Mouse (Mus musculus): Measurements from ENCODE around the gene Npff. TPM values are rescaled to one million over a fixed set of nuclear protein-coding genes. Genes with fewer than 3 reads are reported as not detected.

Npff gene
- polyA plus RNA-seq, 1 experiment from 2014 or later, result 1.1 TPM

- TF ChIP-seq CTCF (IDR thresholded peaks at IDR 0.05; ENCODE audit: low read depth) (no peak), EP300 (optimal IDR thresholded peaks at IDR 0.05) (no peak)
- Histone ChIP-seq H3K9ac (ENCODE audit: low read length) (no peak overlapping the region), H3K4me1 (replicated peaks; ENCODE audit: control insufficient read depth, insufficient read depth) (no peaks in the 10 kb centered on the region), H3K27me3 (ENCODE audit: control insufficient read depth, insufficient read depth, low read length) (no peaks in the 10 kb centered on the region), H3K36me3 (ENCODE audit: control insufficient read depth, insufficient read depth, low read length) (peaks cover 31% of the 10 kb centered on the region), H3K4me3 (ENCODE audit: low read depth, low read length) (no peak overlapping the region), H3K9me3 (ENCODE audit: control insufficient read depth, low read length) (no peaks in the 10 kb centered on the region), H3K27ac (replicated peaks) (no peak overlapping the region), H3K4me2 (replicated peaks; ENCODE audit: low read depth) (no peak overlapping the region)
- no peak for ATAC-seq (ENCODE audit: low FRiP score, low TSS enrichment)
- no peak for DNase-seq (ENCODE audit: low spot score)
- WGBS, result 78% methylated on average over 9 of the region's 9 CpGs
Observed at GRCm38 (mm10) chr15:102505770-102506463, 18.8 kb downstream of the Npff start.

GRCm38 (mm10) chr15:102505073-102505769 lies 19.5 kb downstream of the Npff start:
- H3K36me3 ChIP-seq (ENCODE audit: control insufficient read depth, insufficient read depth, low read length), result peaks cover 38% of the 10 kb centered on the region
- H3K9ac ChIP-seq (ENCODE audit: low read length), result no peak overlapping the region
- H3K4me1 ChIP-seq (replicated peaks; ENCODE audit: control insufficient read depth, insufficient read depth), result no peaks in the 10 kb centered on the region
- H3K27ac ChIP-seq (replicated peaks), result no peak overlapping the region
- H3K4me2 ChIP-seq (replicated peaks; ENCODE audit: low read depth), result no peak overlapping the region
- H3K9me3 ChIP-seq (ENCODE audit: control insufficient read depth, low read length), result no peaks in the 10 kb centered on the region
- no peak overlapping the region for H3K4me3 ChIP-seq (ENCODE audit: low read depth, low read length)
- WGBS, result 59% methylated on average over 12 of the region's 12 CpGs
- DNase-seq (ENCODE audit: low spot score) (no peak), ATAC-seq (ENCODE audit: low FRiP score, low TSS enrichment) (no peak)
- TF ChIP-seq CTCF (IDR thresholded peaks at IDR 0.05; ENCODE audit: low read depth) (no peak), EP300 (optimal IDR thresholded peaks at IDR 0.05) (no peak)
- no peaks in the 10 kb centered on the region for H3K27me3 ChIP-seq (ENCODE audit: control insufficient read depth, insufficient read depth, low read length)

GRCm38 (mm10) chr15:102503924-102504782 lies 20.6 kb downstream of the Npff start:
- no peak for TF ChIP-seq EP300 (optimal IDR thresholded peaks at IDR 0.05)
- ATAC-seq (ENCODE audit: low FRiP score, low TSS enrichment), result no peak
- Histone ChIP-seq H3K36me3 (ENCODE audit: control insufficient read depth, insufficient read depth, low read length) (peaks cover 40% of the 10 kb centered on the region), H3K4me1 (replicated peaks; ENCODE audit: control insufficient read depth, insufficient read depth) (no peaks in the 10 kb centered on the region), H3K9me3 (ENCODE audit: control insufficient read depth, low read length) (no peaks in the 10 kb centered on the region), H3K27ac (replicated peaks) (no peak overlapping the region), H3K4me3 (ENCODE audit: low read depth, low read length) (no peak overlapping the region), H3K9ac (ENCODE audit: low read length) (no peak overlapping the region), H3K27me3 (ENCODE audit: control insufficient read depth, insufficient read depth, low read length) (no peaks in the 10 kb centered on the region), H3K4me2 (replicated peaks; ENCODE audit: low read depth) (no peak overlapping the region)
- DNase-seq (ENCODE audit: low spot score), result no peak
- 83% methylated on average over 9 of the region's 9 CpGs for WGBS

- H3K4me3 ChIP-seq (ENCODE audit: low read depth, low read length), result no peak within 1 kb of the TSS
- H3K4me2 ChIP-seq (replicated peaks; ENCODE audit: low read depth), result no peak within 1 kb of the TSS
- no peak within 1 kb of the TSS for H3K27ac ChIP-seq (replicated peaks)
- H3K9me3 ChIP-seq (ENCODE audit: control insufficient read depth, low read length), result no peaks in the 10 kb centered on the region
- no peak within 1 kb of the TSS for H3K9ac ChIP-seq (ENCODE audit: low read length)
- DNase-seq (ENCODE audit: low spot score), result no peak
- H3K27me3 ChIP-seq (ENCODE audit: control insufficient read depth, insufficient read depth, low read length), result no peaks in the 10 kb centered on the region
- TF ChIP-seq EP300 (optimal IDR thresholded peaks at IDR 0.05), result no peak
- no peak for TF ChIP-seq CTCF (IDR thresholded peaks at IDR 0.05; ENCODE audit: low read depth)
- 100% methylated on average over 1 of the region's 1 CpGs for WGBS
- peaks cover 44% of the 10 kb centered on the region for H3K36me3 ChIP-seq (ENCODE audit: control insufficient read depth, insufficient read depth, low read length)
- no peak for ATAC-seq (ENCODE audit: low FRiP score, low TSS enrichment)
- no peaks in the 10 kb centered on the region for H3K4me1 ChIP-seq (replicated peaks; ENCODE audit: control insufficient read depth, insufficient read depth)
Observed at GRCm38 (mm10) chr15:102503447-102503846, 21.3 kb downstream of the Npff start, which contains the start of gene Gm10337. Gm10337 (plus strand) TSS chr15:102503722.

GRCm38 (mm10) chr15:102502254-102502840 lies 22.4 kb downstream of the Npff start:
- Histone ChIP-seq H3K36me3 (ENCODE audit: control insufficient read depth, insufficient read depth, low read length) (peaks cover 46% of the 10 kb centered on the region), H3K4me3 (ENCODE audit: low read depth, low read length) (no peak overlapping the region), H3K4me2 (replicated peaks; ENCODE audit: low read depth) (no peak overlapping the region), H3K4me1 (replicated peaks; ENCODE audit: control insufficient read depth, insufficient read depth) (no peaks in the 10 kb centered on the region), H3K9me3 (ENCODE audit: control insufficient read depth, low read length) (no peaks in the 10 kb centered on the region), H3K27ac (replicated peaks) (no peak overlapping the region), H3K9ac (ENCODE audit: low read length) (no peak overlapping the region), H3K27me3 (ENCODE audit: control insufficient read depth, insufficient read depth, low read length) (no peaks in the 10 kb centered on the region)
- 50% methylated on average over 9 of the region's 9 CpGs for WGBS
- ATAC-seq (ENCODE audit: low FRiP score, low TSS enrichment), result no peak
- TF ChIP-seq CTCF (IDR thresholded peaks at IDR 0.05; ENCODE audit: low read depth) (no peak), EP300 (optimal IDR thresholded peaks at IDR 0.05) (no peak)
- no peak for DNase-seq (ENCODE audit: low spot score)

Measured in stomach, postnatal 0 days (tissue).